Mouse (Mus musculus): ENCODE measurements around the gene Cep57l1. TPM values are rescaled to one million over a fixed set of nuclear protein-coding genes. Genes with fewer than 3 reads are reported as not detected.
"Not testable (repeated sequence)": the region's sequence is repeated elsewhere in the genome, so short reads cannot be mapped to it uniquely, and the experiment has no call there.

The Cep57l1 gene
- polyA plus RNA-seq, 1 experiment from 2014 or later, result 24.7 TPM

- H3K27me3 ChIP-seq (ENCODE audit: control insufficient read depth, insufficient read depth, low read length), result no peaks in the 10 kb centered on the region
- H3K4me1 ChIP-seq (ENCODE audit: control insufficient read depth, insufficient read depth, low read length), result no peaks in the 10 kb centered on the region
- H3K9ac ChIP-seq (ENCODE audit: low read depth, low read length), result no peak overlapping the region
- no peak for ATAC-seq (ENCODE audit: low FRiP score, low TSS enrichment)
- 71% methylated on average over 5 of the region's 5 CpGs for WGBS
- H3K36me3 ChIP-seq (ENCODE audit: control insufficient read depth, insufficient read depth, low read length), result no peaks in the 10 kb centered on the region
- H3K4me3 ChIP-seq (ENCODE audit: low read length), result no peak overlapping the region
- no peak overlapping the region for H3K4me2 ChIP-seq (replicated peaks; ENCODE audit: low read depth, low read length)
- no peaks in the 10 kb centered on the region for H3K9me3 ChIP-seq (ENCODE audit: control insufficient read depth, low read length)
- H3K27ac ChIP-seq (ENCODE audit: low read depth, low read length), result no peak overlapping the region
Observed at GRCm38 (mm10) chr10:41829191-41829590, 19.5 kb upstream of the Cep57l1 start.

DNA sequence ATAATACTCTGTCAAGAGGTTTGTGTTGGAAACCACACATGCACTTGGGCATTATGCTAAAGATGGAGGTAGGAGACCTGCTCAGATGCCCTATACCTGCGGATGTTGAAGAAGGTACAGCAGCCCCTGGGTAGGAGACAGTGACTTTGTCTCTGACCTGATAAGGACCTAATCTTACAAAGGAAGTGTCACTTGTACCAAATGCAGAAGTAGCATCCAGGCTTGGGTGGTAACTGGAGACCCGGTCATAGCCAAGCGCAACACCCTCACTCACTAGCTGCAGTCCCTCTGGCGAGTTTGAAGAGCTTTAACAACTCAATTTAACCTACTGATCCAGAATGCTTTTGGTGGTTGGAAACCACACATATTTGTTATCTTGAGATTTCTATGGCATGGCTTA lies 18.1 kb upstream of the Cep57l1 start:
- H3K9ac ChIP-seq (ENCODE audit: low read depth, low read length), result no peak overlapping the region
- WGBS, result 90% methylated on average over 4 of the region's 4 CpGs
- H3K36me3 ChIP-seq (ENCODE audit: control insufficient read depth, insufficient read depth, low read length), result no peaks in the 10 kb centered on the region
- H3K9me3 ChIP-seq (ENCODE audit: control insufficient read depth, low read length), result no peaks in the 10 kb centered on the region
- H3K4me3 ChIP-seq (ENCODE audit: low read length), result no peak overlapping the region
- ATAC-seq (ENCODE audit: low FRiP score, low TSS enrichment), result no peak
- no peaks in the 10 kb centered on the region for H3K4me1 ChIP-seq (ENCODE audit: control insufficient read depth, insufficient read depth, low read length)
- no peak overlapping the region for H3K4me2 ChIP-seq (replicated peaks; ENCODE audit: low read depth, low read length)
- H3K27me3 ChIP-seq (ENCODE audit: control insufficient read depth, insufficient read depth, low read length), result no peaks in the 10 kb centered on the region
- H3K27ac ChIP-seq (ENCODE audit: low read depth, low read length), result no peak overlapping the region

DNA sequence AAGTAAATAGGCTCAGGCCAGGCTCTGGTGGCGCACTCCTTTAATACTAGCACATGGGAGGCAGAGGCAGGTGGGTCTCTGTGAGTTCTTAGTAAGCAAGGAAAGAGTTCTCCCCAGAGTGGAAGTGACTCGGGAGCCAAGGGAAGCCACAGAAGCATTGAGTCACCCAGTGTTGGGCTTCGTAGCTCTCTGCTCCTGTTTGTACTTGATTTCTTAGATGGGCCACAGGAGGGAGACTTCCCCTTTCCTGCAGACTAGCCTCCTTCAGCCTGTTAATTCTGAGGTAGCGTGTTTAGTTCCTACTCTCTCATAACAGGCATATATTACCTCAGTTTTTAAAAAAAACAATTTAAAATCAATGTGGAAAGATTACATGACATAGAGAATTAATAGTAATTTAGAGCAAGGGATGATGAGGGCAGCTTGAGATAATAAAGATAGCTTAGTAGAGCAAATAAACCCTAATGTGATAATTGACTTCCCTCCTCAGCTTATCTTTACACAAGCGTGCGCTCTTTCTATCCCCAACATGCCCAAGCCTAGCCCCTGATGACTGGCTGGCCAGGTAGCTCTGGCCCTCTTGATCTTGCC lies 16.9 kb upstream of the Cep57l1 start:
- 89% methylated on average over 6 of the region's 6 CpGs for WGBS
- H3K27ac ChIP-seq (ENCODE audit: low read depth, low read length), result no peak overlapping the region
- ATAC-seq (ENCODE audit: low FRiP score, low TSS enrichment), result no peak

DNA sequence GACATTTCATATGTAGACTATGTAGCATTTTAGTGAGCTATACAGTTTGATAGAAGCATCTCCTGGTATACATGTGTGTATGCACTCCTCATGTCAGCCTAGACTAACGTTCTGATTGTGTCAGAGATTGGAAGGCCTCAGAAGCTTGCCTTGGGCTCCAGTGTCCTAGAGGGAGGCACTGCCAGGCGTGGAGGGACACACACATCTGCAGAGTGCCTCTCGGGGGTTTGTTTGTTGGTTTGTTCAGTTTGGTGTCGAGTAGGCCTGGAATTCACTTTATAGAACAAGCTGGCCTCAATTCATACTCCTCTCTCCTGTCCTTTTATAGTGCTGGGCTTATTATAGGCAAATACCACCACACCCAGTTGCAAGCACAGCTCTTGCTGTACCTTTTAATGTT lies 16.3 kb upstream of the Cep57l1 start:
- no peaks in the 10 kb centered on the region for H3K27me3 ChIP-seq (ENCODE audit: control insufficient read depth, insufficient read depth, low read length)
- H3K27ac ChIP-seq (ENCODE audit: low read depth, low read length), result no peak overlapping the region
- WGBS, result 93% methylated on average over 4 of the region's 4 CpGs
- H3K4me2 ChIP-seq (replicated peaks; ENCODE audit: low read depth, low read length), result no peak overlapping the region
- no peak overlapping the region for H3K9ac ChIP-seq (ENCODE audit: low read depth, low read length)
- no peak for ATAC-seq (ENCODE audit: low FRiP score, low TSS enrichment)
- no peaks in the 10 kb centered on the region for H3K36me3 ChIP-seq (ENCODE audit: control insufficient read depth, insufficient read depth, low read length)
- no peak overlapping the region for H3K4me3 ChIP-seq (ENCODE audit: low read length)
- no peaks in the 10 kb centered on the region for H3K9me3 ChIP-seq (ENCODE audit: control insufficient read depth, low read length)
- H3K4me1 ChIP-seq (ENCODE audit: control insufficient read depth, insufficient read depth, low read length), result no peaks in the 10 kb centered on the region

More for the DNA sequence above, 16.9 kb upstream of the Cep57l1 start:
- Histone ChIP-seq H3K4me3 (ENCODE audit: low read length) (no peak overlapping the region), H3K4me2 (replicated peaks; ENCODE audit: low read depth, low read length) (no peak overlapping the region), H3K9me3 (ENCODE audit: control insufficient read depth, low read length) (no peaks in the 10 kb centered on the region), H3K27me3 (ENCODE audit: control insufficient read depth, insufficient read depth, low read length) (no peaks in the 10 kb centered on the region), H3K4me1 (ENCODE audit: control insufficient read depth, insufficient read depth, low read length) (no peaks in the 10 kb centered on the region), H3K9ac (ENCODE audit: low read depth, low read length) (no peak overlapping the region), H3K36me3 (ENCODE audit: control insufficient read depth, insufficient read depth, low read length) (no peaks in the 10 kb centered on the region)

GRCm38 (mm10) chr10:41825041-41825440 lies 15.4 kb upstream of the Cep57l1 start:
- Histone ChIP-seq H3K9ac (ENCODE audit: low read depth, low read length) (no peak overlapping the region), H3K9me3 (ENCODE audit: control insufficient read depth, low read length) (no peaks in the 10 kb centered on the region), H3K4me1 (ENCODE audit: control insufficient read depth, insufficient read depth, low read length) (no peaks in the 10 kb centered on the region), H3K36me3 (ENCODE audit: control insufficient read depth, insufficient read depth, low read length) (no peaks in the 10 kb centered on the region), H3K4me3 (ENCODE audit: low read length) (no peak overlapping the region), H3K27ac (ENCODE audit: low read depth, low read length) (no peak overlapping the region), H3K4me2 (replicated peaks; ENCODE audit: low read depth, low read length) (no peak overlapping the region), H3K27me3 (ENCODE audit: control insufficient read depth, insufficient read depth, low read length) (no peaks in the 10 kb centered on the region)
- WGBS, result 86% methylated on average over 10 of the region's 10 CpGs
- ATAC-seq (ENCODE audit: low FRiP score, low TSS enrichment), result no peak

DNA sequence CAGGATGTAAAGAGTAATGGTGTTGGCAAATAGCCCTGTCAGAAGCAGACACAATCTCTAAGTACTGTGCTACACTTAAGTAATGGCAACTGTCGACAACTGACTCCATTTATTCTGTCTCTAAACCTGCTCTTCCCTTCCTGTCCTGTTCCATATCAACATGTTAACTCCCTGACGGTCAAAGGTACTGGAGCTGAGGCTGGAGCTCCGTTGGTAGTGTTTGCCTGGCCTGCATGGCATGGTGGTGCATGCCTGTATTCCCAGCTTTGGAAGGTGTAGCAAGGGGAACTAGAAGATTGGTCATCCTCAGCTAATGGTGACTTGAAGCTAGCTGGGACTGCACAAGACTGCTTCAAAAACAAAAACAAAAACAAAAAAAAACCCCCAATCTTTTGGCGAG lies 14.2 kb upstream of the Cep57l1 start:
- Histone ChIP-seq H3K4me1 (ENCODE audit: control insufficient read depth, insufficient read depth, low read length) (no peaks in the 10 kb centered on the region), H3K4me2 (replicated peaks; ENCODE audit: low read depth, low read length) (no peak overlapping the region), H3K4me3 (ENCODE audit: low read length) (no peak overlapping the region), H3K36me3 (ENCODE audit: control insufficient read depth, insufficient read depth, low read length) (no peaks in the 10 kb centered on the region), H3K9ac (ENCODE audit: low read depth, low read length) (no peak overlapping the region), H3K27me3 (ENCODE audit: control insufficient read depth, insufficient read depth, low read length) (no peaks in the 10 kb centered on the region), H3K27ac (ENCODE audit: low read depth, low read length) (no peak overlapping the region), H3K9me3 (ENCODE audit: control insufficient read depth, low read length) (no peaks in the 10 kb centered on the region)
- no peak for ATAC-seq (ENCODE audit: low FRiP score, low TSS enrichment)
- WGBS, result 75% methylated on average over 4 of the region's 4 CpGs

DNA sequence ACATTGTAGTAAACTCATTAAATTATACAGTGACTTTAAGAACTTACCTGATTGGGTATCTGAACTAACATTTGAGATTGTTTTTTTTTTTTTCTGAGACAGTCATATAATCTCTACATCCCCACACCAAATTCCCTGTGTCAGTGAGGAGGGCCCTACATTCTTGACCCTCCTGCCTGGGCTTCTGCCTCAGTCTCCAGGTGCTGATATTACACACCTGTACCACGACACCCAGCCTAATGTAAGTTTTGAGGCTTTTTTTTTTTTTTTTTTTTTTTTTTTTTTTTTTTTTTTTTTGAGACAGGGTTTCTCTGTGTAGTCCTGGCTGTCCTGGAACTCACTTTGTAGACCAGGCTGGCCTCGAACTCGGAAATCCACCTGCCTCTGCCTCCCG lies 13.6 kb upstream of the Cep57l1 start:
- not testable (repeated sequence) for H3K36me3 ChIP-seq (ENCODE audit: control insufficient read depth, insufficient read depth, low read length); H3K9me3 ChIP-seq (ENCODE audit: control insufficient read depth, low read length); H3K4me2 ChIP-seq (replicated peaks; ENCODE audit: low read depth, low read length); H3K27me3 ChIP-seq (ENCODE audit: control insufficient read depth, insufficient read depth, low read length); H3K27ac ChIP-seq (ENCODE audit: low read depth, low read length); H3K4me3 ChIP-seq (ENCODE audit: low read length); H3K9ac ChIP-seq (ENCODE audit: low read depth, low read length); H3K4me1 ChIP-seq (ENCODE audit: control insufficient read depth, insufficient read depth, low read length); ATAC-seq (ENCODE audit: low FRiP score, low TSS enrichment)
- 81% methylated on average over 3 of the region's 4 CpGs for WGBS

GRCm38 (mm10) chr10:41822573-41823281 lies 13.1 kb upstream of the Cep57l1 start:
- H3K36me3 ChIP-seq (ENCODE audit: control insufficient read depth, insufficient read depth, low read length), result no peaks in the 10 kb centered on the region
- ATAC-seq (ENCODE audit: low FRiP score, low TSS enrichment), result no peak
- no peaks in the 10 kb centered on the region for H3K27me3 ChIP-seq (ENCODE audit: control insufficient read depth, insufficient read depth, low read length)
- H3K9ac ChIP-seq (ENCODE audit: low read depth, low read length), result no peak overlapping the region
- 82% methylated on average over 5 of the region's 5 CpGs for WGBS
- no peaks in the 10 kb centered on the region for H3K4me1 ChIP-seq (ENCODE audit: control insufficient read depth, insufficient read depth, low read length)
- no peak overlapping the region for H3K4me3 ChIP-seq (ENCODE audit: low read length)
- H3K9me3 ChIP-seq (ENCODE audit: control insufficient read depth, low read length), result no peaks in the 10 kb centered on the region
- H3K4me2 ChIP-seq (replicated peaks; ENCODE audit: low read depth, low read length), result no peak overlapping the region
- no peak overlapping the region for H3K27ac ChIP-seq (ENCODE audit: low read depth, low read length)

- Histone ChIP-seq H3K36me3 (ENCODE audit: control insufficient read depth, insufficient read depth, low read length) (no peaks in the 10 kb centered on the region), H3K4me1 (ENCODE audit: control insufficient read depth, insufficient read depth, low read length) (no peaks in the 10 kb centered on the region), H3K4me2 (replicated peaks; ENCODE audit: low read depth, low read length) (no peak overlapping the region), H3K9me3 (ENCODE audit: control insufficient read depth, low read length) (no peaks in the 10 kb centered on the region), H3K4me3 (ENCODE audit: low read length) (no peak overlapping the region), H3K27ac (ENCODE audit: low read depth, low read length) (no peak overlapping the region), H3K9ac (ENCODE audit: low read depth, low read length) (no peak overlapping the region), H3K27me3 (ENCODE audit: control insufficient read depth, insufficient read depth, low read length) (no peaks in the 10 kb centered on the region)
- WGBS, result 92% methylated on average over 6 of the region's 6 CpGs
- ATAC-seq (ENCODE audit: low FRiP score, low TSS enrichment), result no peak
Observed at GRCm38 (mm10) chr10:41821171-41821570, 11.5 kb upstream of the Cep57l1 start.

Data from kidney, embryonic 14.5 days (tissue).